Mouse (Mus musculus) ES-E14 (cell line): ENCODE measurements at regions not wholly inside any gene's neighbourhood (a gene's known extent, or its start where the extent isn't known, plus 50 kb on each side); places are given as distances from the start of the nearest gene placed in this dataset.

Experiments used
- CHD2 ChIP-seq: IDR thresholded peaks from 2 replicates; pipeline ENCODE4 v1.6.1; 2014; ENCODE audit warnings: mild to moderate bottlenecking, low read depth, low read length, inconsistent platforms
- MAFK ChIP-seq: IDR thresholded peaks from 2 replicates; pipeline ENCODE4 v1.6.1; 2014; ENCODE audit warnings: mild to moderate bottlenecking, low read depth, low read length, inconsistent platforms; ENCODE audit not compliant: insufficient read depth
- ZC3H11A ChIP-seq: IDR thresholded peaks from 2 replicates; pipeline ENCODE4 v1.6.1; 2012; ENCODE audit warnings: low read depth, mild to moderate bottlenecking, inconsistent platforms, low read length, borderline replicate concordance
- ZNF384 ChIP-seq: IDR thresholded peaks from 2 replicates; pipeline ENCODE4 v1.6.1; 2012; ENCODE audit warnings: low read depth, low read length, inconsistent platforms

DNA sequence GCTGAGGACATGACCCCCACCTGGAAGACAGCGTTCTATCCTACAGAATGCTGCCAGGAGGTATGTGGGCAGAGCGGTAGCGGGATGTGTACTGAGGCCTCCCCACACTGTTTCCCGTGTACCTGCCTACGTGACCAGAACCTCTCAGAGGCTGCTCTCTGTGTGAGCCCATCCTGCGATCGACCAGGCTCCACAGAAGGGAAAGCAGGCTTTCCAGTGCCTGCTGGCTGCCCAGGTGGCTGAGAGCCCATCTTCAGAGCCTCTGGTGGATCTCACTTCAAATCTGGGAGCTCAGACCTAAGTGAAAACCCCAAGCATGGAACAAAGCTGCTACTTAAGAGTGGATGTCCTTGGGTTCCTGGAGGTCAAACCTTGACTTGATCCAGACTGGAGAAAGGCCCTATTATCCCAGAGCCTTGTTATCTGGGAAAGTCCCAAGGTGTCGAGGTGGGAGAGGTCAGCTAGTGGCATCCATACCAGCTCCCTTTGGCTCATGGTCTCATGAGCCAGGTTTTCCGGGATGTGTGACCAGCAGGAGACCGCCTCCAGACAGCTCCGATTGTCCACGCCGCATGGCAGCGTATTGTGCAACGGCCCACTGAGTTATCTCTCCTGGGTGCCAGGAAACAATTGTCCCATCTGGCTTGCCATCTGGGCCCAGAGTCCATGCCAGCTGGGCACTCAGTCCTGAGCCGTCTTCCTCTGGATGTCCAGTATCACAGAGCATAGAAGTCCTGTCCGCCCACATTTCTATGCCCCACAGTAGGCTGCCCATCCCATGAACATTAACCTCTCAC lies 303.5 kb upstream of the Dio3 start:
- TF ChIP-seq ZNF384 (no peak), ZC3H11A (no peak), CHD2 (no peak), MAFK (no peak)
